Mouse (Mus musculus) embryonic facial prominence, embryonic 12.5 days (tissue): ENCODE measurements at regions not wholly inside any gene's neighbourhood (a gene's known extent, or its start where the extent isn't known, plus 50 kb on each side); places are given as distances from the start of the nearest gene placed in this dataset.

ENCODE experiments used
- ATAC-seq: fragments of 200-750 bp; cut with Nextera tagmentation; 2 replicates; pipeline ENCODE4 v1.8.0; 2017; ENCODE audit not compliant: insufficient number of reproducible peaks, insufficient read depth, low FRiP score, low TSS enrichment
- H3K27ac ChIP-seq: fragments of 300-500 bp; sonication (generic); 2 replicates; pipeline ENCODE4 v1.5.1; 2016; ENCODE audit warnings: mild to moderate bottlenecking
- H3K27me3 ChIP-seq: fragments of 300-500 bp; sonication (generic); 2 replicates; pipeline ENCODE4 v1.6.1; 2016; ENCODE audit warnings: mild to moderate bottlenecking, moderate library complexity
- H3K36me3 ChIP-seq: fragments of 300-500 bp; sonication (generic); 2 replicates; pipeline ENCODE4 v1.6.1; 2016; ENCODE audit warnings: mild to moderate bottlenecking
- H3K4me1 ChIP-seq: fragments of 300-500 bp; sonication (generic); 2 replicates; pipeline ENCODE4 v1.6.1; 2016
- H3K4me2 ChIP-seq: fragments of 300-500 bp; sonication (generic); replicated peaks from 2 replicates; pipeline ENCODE4 v1.6.1; 2016; ENCODE audit warnings: mild to moderate bottlenecking, moderate library complexity
- H3K4me3 ChIP-seq: fragments of 300-500 bp; sonication (generic); 2 replicates; pipeline ENCODE4 v1.5.1; 2016; ENCODE audit warnings: mild to moderate bottlenecking
- H3K9ac ChIP-seq: fragments of 300-500 bp; sonication (generic); 2 replicates; pipeline ENCODE4 v1.6.1; 2016; ENCODE audit warnings: mild to moderate bottlenecking, moderate library complexity
- H3K9me3 ChIP-seq: fragments of 300-500 bp; sonication (generic); 2 replicates; pipeline ENCODE4 v1.6.1; 2016; ENCODE audit warnings: mild to moderate bottlenecking, moderate library complexity
- WGBS: fragments of 180-500 bp; shearing (Covaris S2); methylation state at CpG from one replicate; pipeline ENCODE4 v1.1.7; 2016; 5-methylcytosine and 5-hydroxymethylcytosine counted together

GRCm38 (mm10) chr9:115524591-115524990 lies 214.4 kb upstream of the Stt3b start:
- Histone ChIP-seq H3K4me2 (no peak overlapping the region), H3K4me1 (peaks cover 16% of the 10 kb centered on the region), H3K9ac (no peak overlapping the region), H3K9me3 (no peaks in the 10 kb centered on the region), H3K27me3 (no peaks in the 10 kb centered on the region), H3K4me3 (no peak overlapping the region), H3K36me3 (no peaks in the 10 kb centered on the region), H3K27ac (peak overlapping the region; percentile 24; the same call in 1 of the 2 replicates)
- no peak for ATAC-seq
- 17% methylated on average over 5 of the region's 5 CpGs for WGBS

GRCm38 (mm10) chr9:115526322-115526721 lies 216.1 kb upstream of the Stt3b start:
- Histone ChIP-seq H3K27me3 (no peaks in the 10 kb centered on the region), H3K4me2 (no peak overlapping the region), H3K9ac (no peak overlapping the region), H3K27ac (no peak overlapping the region), H3K9me3 (no peaks in the 10 kb centered on the region), H3K36me3 (no peaks in the 10 kb centered on the region), H3K4me3 (no peak overlapping the region), H3K4me1 (peaks cover 16% of the 10 kb centered on the region)
- WGBS = 84% methylated on average over 4 of the region's 4 CpGs
- ATAC-seq = no peak

- Histone ChIP-seq H3K9me3 (no peaks in the 10 kb centered on the region), H3K9ac (no peak overlapping the region), H3K4me2 (no peak overlapping the region), H3K4me3 (no peak overlapping the region), H3K27me3 (no peaks in the 10 kb centered on the region), H3K36me3 (no peaks in the 10 kb centered on the region), H3K27ac (no peak overlapping the region), H3K4me1 (peaks cover 16% of the 10 kb centered on the region)
- 96% methylated on average over 6 of the region's 6 CpGs for WGBS
- no peak for ATAC-seq
Observed at GRCm38 (mm10) chr9:115526981-115527380, 216.8 kb upstream of the Stt3b start.

GRCm38 (mm10) chr9:115534198-115534597 lies 224.0 kb upstream of the Stt3b start:
- Histone ChIP-seq H3K36me3 (no peaks in the 10 kb centered on the region), H3K4me1 (no peaks in the 10 kb centered on the region), H3K9ac (no peak overlapping the region), H3K4me2 (no peak overlapping the region), H3K4me3 (no peak overlapping the region), H3K9me3 (no peaks in the 10 kb centered on the region), H3K27me3 (no peaks in the 10 kb centered on the region), H3K27ac (no peak overlapping the region)
- WGBS = 64% methylated on average over 3 of the region's 3 CpGs
- no peak for ATAC-seq

- H3K9me3 ChIP-seq = peaks cover 2% of the 10 kb centered on the region; the same call in 1 of the 2 replicates
- H3K27ac ChIP-seq = no peak overlapping the region
- H3K4me3 ChIP-seq = no peak overlapping the region
- peaks cover 19% of the 10 kb centered on the region for H3K4me1 ChIP-seq
- no peak overlapping the region for H3K9ac ChIP-seq
- H3K36me3 ChIP-seq = no peaks in the 10 kb centered on the region
- WGBS = 71% methylated on average over 9 of the region's 9 CpGs
- ATAC-seq = no peak
- H3K27me3 ChIP-seq = no peaks in the 10 kb centered on the region
- H3K4me2 ChIP-seq = no peak overlapping the region
Observed at GRCm38 (mm10) chr9:115543665-115544064, 233.4 kb upstream of the Stt3b start.

GRCm38 (mm10) chr9:115545178-115545577 lies 235.0 kb upstream of the Stt3b start:
- 87% methylated on average over 4 of the region's 4 CpGs for WGBS
- Histone ChIP-seq H3K27ac (no peak overlapping the region), H3K4me2 (no peak overlapping the region), H3K9ac (no peak overlapping the region), H3K4me3 (no peak overlapping the region), H3K9me3 (no peaks in the 10 kb centered on the region; the same call in 1 of the 2 replicates), H3K36me3 (no peaks in the 10 kb centered on the region), H3K4me1 (peaks cover 23% of the 10 kb centered on the region), H3K27me3 (no peaks in the 10 kb centered on the region)
- ATAC-seq = no peak

- no peak for ATAC-seq
- no peaks in the 10 kb centered on the region for H3K9me3 ChIP-seq
- no peak overlapping the region for H3K27ac ChIP-seq
- no peak overlapping the region for H3K4me3 ChIP-seq
- no peak overlapping the region for H3K4me2 ChIP-seq
- no peak overlapping the region for H3K9ac ChIP-seq
- peaks cover 23% of the 10 kb centered on the region for H3K4me1 ChIP-seq
- WGBS = 17% methylated on average over 2 of the region's 2 CpGs
- H3K27me3 ChIP-seq = no peaks in the 10 kb centered on the region
- no peaks in the 10 kb centered on the region for H3K36me3 ChIP-seq
Observed at GRCm38 (mm10) chr9:115545792-115546191, 235.6 kb upstream of the Stt3b start.

- Histone ChIP-seq H3K4me2 (no peak overlapping the region), H3K27ac (no peak overlapping the region), H3K4me3 (no peak overlapping the region), H3K36me3 (no peaks in the 10 kb centered on the region), H3K9me3 (no peaks in the 10 kb centered on the region), H3K27me3 (no peaks in the 10 kb centered on the region), H3K4me1 (peaks cover 23% of the 10 kb centered on the region), H3K9ac (no peak overlapping the region)
- WGBS = 48% methylated on average over 8 of the region's 8 CpGs
- ATAC-seq = 0 out of 2 replicates have a peak, but pooled peaks have one; percentile 37
Observed at GRCm38 (mm10) chr9:115547625-115548325, 237.6 kb upstream of the Stt3b start.

- Histone ChIP-seq H3K9me3 (no peaks in the 10 kb centered on the region), H3K27ac (no peak overlapping the region), H3K4me1 (peaks cover 23% of the 10 kb centered on the region), H3K36me3 (no peaks in the 10 kb centered on the region), H3K4me2 (no peak overlapping the region), H3K27me3 (no peaks in the 10 kb centered on the region), H3K9ac (no peak overlapping the region), H3K4me3 (no peak overlapping the region)
- no peak for ATAC-seq
- 52% methylated on average over 8 of the region's 8 CpGs for WGBS
Observed at GRCm38 (mm10) chr9:115548722-115549349, 238.6 kb upstream of the Stt3b start.

GRCm38 (mm10) chr9:115551080-115551479 lies 240.9 kb upstream of the Stt3b start:
- H3K36me3 ChIP-seq = no peaks in the 10 kb centered on the region
- no peak overlapping the region for H3K9ac ChIP-seq
- peaks cover 20% of the 10 kb centered on the region for H3K4me1 ChIP-seq
- no peaks in the 10 kb centered on the region for H3K9me3 ChIP-seq
- no peak overlapping the region for H3K4me3 ChIP-seq
- 82% methylated on average over 11 of the region's 11 CpGs for WGBS
- H3K27me3 ChIP-seq = no peaks in the 10 kb centered on the region
- ATAC-seq = no peak
- H3K27ac ChIP-seq = no peak overlapping the region
- H3K4me2 ChIP-seq = no peak overlapping the region

- 85% methylated on average over 4 of the region's 4 CpGs for WGBS
- no peak for ATAC-seq
- Histone ChIP-seq H3K27ac (no peak overlapping the region), H3K9me3 (no peaks in the 10 kb centered on the region), H3K4me2 (no peak overlapping the region), H3K9ac (no peak overlapping the region), H3K36me3 (no peaks in the 10 kb centered on the region), H3K4me3 (no peak overlapping the region), H3K4me1 (peaks cover 17% of the 10 kb centered on the region), H3K27me3 (no peaks in the 10 kb centered on the region)
Observed at GRCm38 (mm10) chr9:115551501-115551900, 241.3 kb upstream of the Stt3b start.

GRCm38 (mm10) chr9:115558131-115558530 lies 247.9 kb upstream of the Stt3b start:
- no peaks in the 10 kb centered on the region for H3K36me3 ChIP-seq
- no peak overlapping the region for H3K4me2 ChIP-seq
- H3K4me3 ChIP-seq = no peak overlapping the region
- ATAC-seq = no peak
- H3K27ac ChIP-seq = no peak overlapping the region
- H3K27me3 ChIP-seq = no peaks in the 10 kb centered on the region
- H3K9me3 ChIP-seq = peaks cover 14% of the 10 kb centered on the region; the same call in 1 of the 2 replicates
- H3K9ac ChIP-seq = no peak overlapping the region
- H3K4me1 ChIP-seq = peaks cover 8% of the 10 kb centered on the region; the same call in 1 of the 2 replicates
- WGBS = 86% methylated on average over 7 of the region's 7 CpGs
